Mouse (Mus musculus) frontal cortex, adult 2 months (tissue): ENCODE data around the gene Dvl1. TPM values are rescaled to one million over a fixed set of nuclear protein-coding genes. Genes with fewer than 3 reads are reported as not detected.

Experiments used
- DNase-seq, 2 experiments: peaks; one replicate each; pipeline ENCODE4 v3.0.0; 2022; ENCODE audit warnings: low spot score in 1 of 2; ENCODE audit errors: extremely low spot score in 1 of 2
- polyA plus RNA-seq: library from polyadenylated mRNA; depleted of rRNA; stranded (reverse); fragments of >200 nt; gene quantifications from 2 replicates; pipeline ENCODE4 v1.2.3, GENCODE M21; 2012; rRNA removed

The Dvl1 gene
- 129 and 134 TPM in 2 replicates for polyA plus RNA-seq

- peak; percentile 63 to 96 for DNase-seq
Measured at GRCm38 (mm10) chr4:155846871-155847578, at the start of gene Dvl1. TSS of gene Dvl1 (plus strand) at chr4:155847402.

- DNase-seq = no peak
Measured at GRCm38 (mm10) chr4:155802075-155802474, 45.1 kb upstream of the Dvl1 start.

- DNase-seq = no peak
Measured at GRCm38 (mm10) chr4:155802741-155803339, 44.4 kb upstream of the Dvl1 start, which contains the start of gene Mrpl20. TSS of gene Mrpl20 (plus strand) at chr4:155802878.

DNA sequence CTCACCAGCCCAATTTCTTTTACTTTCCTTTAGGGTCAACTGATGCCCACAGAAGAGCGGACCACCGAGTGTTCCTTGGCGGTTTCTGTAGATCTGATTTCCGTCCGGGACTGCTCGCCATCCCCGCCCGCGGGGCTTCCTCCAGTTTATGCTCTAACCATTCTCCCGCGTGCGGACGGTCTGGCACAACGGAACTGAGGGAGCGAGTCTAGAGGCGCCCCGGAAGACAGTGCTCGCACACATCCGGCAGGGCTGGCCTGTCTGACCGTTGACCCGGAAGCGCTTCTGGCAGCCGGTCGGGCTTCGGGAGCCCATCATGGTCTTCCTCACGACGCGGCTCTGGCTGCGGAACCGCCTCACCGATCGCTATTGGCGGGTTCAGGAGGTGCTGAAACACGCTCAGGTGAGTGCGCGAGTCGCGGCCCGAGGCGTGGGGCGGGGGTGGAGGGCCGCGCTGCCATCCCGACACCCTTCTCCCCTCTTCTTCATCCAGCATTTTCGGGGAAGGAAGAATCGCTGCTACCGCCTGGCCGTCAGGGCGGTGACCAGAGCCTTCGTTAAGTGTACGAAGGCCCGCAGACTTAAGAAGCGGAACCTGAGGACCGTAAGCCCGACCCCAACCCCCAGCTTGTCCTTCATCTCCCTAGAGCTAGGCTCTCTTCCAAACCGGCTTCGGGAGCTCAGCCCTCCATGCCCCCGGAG is 43.7 kb upstream of the Dvl1 start:
- peak; percentile 83 to 97 for DNase-seq

DNA sequence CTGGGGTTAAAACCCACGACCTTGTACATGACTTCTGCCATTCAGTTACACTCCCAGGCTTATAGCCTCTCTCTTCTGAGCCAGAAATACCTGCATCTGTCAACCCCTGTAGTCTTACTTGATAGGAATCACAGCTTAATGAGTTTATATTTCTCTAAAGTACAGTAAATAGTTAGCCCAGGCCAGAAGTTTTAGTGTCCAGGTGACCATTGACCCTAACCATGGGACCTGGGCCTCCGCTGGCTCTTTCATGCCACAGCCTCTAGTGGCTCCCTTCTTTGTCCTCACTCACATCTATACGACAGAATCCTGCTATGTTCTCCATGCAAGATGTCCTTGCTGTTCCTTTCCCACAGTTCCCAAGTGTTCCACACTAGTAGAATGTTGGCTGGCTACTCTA is 39.4 kb upstream of the Dvl1 start:
- no peak for DNase-seq

- DNase-seq = peak; percentile 82 to 93
Measured at GRCm38 (mm10) chr4:155811929-155812664, 35.1 kb upstream of the Dvl1 start, which contains the start of gene Ccnl2. TSS of gene Ccnl2 (plus strand) at chr4:155812489.

- no peak for DNase-seq
Measured at GRCm38 (mm10) chr4:155812665-155813181, 34.5 kb upstream of the Dvl1 start.

GRCm38 (mm10) chr4:155817533-155817932 is 29.7 kb upstream of the Dvl1 start:
- DNase-seq = no peak

- DNase-seq = no peak
Measured at GRCm38 (mm10) chr4:155821025-155821424, 26.2 kb upstream of the Dvl1 start.

- DNase-seq = no peak
Measured at GRCm38 (mm10) chr4:155823443-155823842, 23.8 kb upstream of the Dvl1 start.

- DNase-seq = no peak
Measured at GRCm38 (mm10) chr4:155829866-155830265, 17.3 kb upstream of the Dvl1 start.

- no peak for DNase-seq
Measured at GRCm38 (mm10) chr4:155830596-155830995, 16.6 kb upstream of the Dvl1 start.

DNA sequence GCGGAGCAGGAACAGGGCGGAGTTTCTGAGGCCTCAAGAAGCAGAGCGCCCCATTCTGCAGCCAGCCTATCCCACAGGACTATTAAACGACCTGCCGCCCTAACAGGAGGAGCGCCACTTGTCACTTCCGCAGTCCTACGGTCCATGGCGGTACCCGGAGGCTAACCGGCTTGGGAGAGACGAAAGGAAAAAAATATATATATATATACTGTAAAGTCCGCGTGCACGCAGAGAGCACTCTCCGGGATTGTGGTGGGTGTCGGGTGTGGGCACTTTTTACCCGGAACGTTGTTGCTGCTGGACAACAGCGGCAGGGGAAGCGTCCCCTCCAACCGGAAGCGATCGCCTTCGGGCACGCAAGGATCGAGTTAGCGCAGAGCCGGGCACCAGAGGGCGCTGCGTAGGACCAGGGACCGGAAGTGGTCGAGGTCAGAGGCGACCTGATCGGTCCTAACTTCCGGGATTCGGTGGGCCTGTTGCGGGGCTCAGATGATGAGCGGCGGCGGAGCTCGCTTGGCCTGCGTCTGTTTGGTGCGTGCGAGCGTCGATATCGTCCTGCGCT is 15.9 kb upstream of the Dvl1 start, which contains the start of gene Aurkaip1:
Gene Aurkaip1, plus strand, starts transcription at position 68 of the 562 bp plus-strand sequence.
- peak; percentile 89 to 97 for DNase-seq

DNA sequence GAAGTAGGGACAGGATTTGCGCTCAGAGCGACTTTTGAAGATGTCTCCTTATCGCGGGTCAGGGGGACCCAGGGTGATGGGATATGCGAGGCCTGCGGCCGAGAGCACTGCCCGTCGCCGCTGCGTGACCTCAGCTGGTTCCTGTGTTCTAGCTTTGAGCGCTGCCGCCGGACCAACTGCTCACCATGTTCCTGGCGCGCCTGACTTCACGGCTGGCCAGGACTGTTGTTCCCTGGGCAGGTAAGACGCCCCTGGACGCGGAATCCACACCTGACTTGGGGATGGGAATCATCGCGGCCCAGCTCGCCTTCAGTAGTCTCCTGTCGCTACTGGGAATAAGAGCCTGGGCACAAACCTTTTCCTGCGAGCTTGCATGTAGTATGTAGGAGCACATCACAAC is 15.4 kb upstream of the Dvl1 start:
- DNase-seq = no peak

GRCm38 (mm10) chr4:155832321-155832720 is 14.9 kb upstream of the Dvl1 start:
- DNase-seq = no peak

DNA sequence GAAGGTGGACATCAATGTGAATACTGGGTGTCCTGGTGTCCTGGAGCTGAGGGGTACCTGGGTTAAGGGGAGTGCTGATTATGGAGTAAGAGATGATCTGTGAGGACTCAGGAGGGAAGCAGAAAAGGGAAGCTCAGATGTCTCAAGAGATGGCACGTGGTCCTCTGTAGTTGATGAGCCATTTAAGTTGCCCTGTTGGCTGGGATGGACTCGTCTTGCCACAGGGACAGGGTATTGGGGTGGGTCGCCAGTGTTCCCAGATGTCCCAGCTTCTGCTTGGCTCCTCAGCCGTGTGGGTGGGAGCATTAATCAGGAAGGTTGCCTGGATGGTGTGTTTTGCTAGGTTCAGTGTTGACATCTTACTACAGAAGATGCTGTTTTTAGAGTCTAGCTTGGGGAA is 14.0 kb upstream of the Dvl1 start:
- no peak for DNase-seq

DNA sequence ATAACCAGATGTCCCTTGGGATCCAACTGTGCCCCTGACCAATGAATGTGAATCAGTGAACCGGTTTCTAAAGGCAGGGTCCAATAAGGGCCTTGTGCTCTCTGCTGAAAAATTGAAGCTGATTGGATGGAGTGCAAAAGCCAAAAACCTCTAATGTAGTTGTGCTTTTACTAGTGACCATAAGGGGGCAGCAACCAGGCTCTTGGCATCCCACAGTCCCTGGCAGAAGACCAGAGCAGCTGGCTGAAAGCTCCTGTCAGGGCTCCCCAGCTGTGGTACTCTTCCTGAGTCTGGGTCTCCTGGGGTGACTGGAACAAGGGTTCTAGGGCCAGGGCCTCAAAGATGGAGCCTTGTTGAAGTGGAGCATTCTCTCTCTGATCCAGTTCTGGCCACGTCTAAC is 13.4 kb upstream of the Dvl1 start:
- DNase-seq = peak; percentile 58 to 89

DNA sequence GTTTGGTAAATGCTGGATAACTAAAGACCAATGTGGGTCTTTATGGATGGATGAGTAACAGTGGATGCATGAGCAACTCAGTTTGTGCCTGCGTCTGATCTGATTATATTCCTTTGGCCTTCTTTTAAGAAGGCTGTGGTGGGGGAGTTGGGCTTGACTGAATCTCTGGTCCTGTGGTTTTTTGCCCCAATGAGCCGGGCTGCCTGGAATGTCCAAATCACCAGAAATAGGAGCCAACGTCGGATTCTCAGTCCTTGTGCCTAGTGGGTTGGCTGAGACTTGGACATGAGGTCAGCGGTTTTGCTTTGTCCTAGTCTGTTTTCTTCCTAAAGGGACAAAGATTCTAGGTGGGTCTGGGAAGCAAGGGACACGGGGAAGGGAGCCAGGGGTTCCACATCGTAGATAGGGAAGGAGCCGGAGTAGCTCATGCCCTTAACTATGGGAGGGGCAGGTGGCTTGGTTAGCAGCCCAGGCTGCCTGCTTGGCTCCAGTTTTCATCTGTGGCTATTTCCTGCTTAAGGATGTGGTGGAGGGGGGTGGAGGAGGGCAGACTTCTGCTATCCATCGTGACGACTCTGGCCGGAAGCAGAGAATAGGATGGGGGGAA is 9.7 kb upstream of the Dvl1 start:
- no peak for DNase-seq

- no peak for DNase-seq
Measured at GRCm38 (mm10) chr4:155838187-155839153, 8.7 kb upstream of the Dvl1 start.
